Mouse (Mus musculus) spleen, adult 2 months (tissue): ENCODE measurements around the gene Cntn4. TPM values are rescaled to one million over a fixed set of nuclear protein-coding genes. Genes with fewer than 3 reads are reported as not detected.

Experiments
- DNase-seq, 2 experiments: peaks; one replicate each; pipeline versions ENCODE4 v3.0.0 to v3.0.0-alpha.2; 2012 to 2021; ENCODE audit warnings: low spot score in 2 of 2, low read depth in 1 of 2
- H3K27ac ChIP-seq: fragments of 200-500 bp; 2 replicates; pipeline ENCODE4 v1.5.1; 2012; ENCODE audit warnings: low read length, inconsistent platforms; ENCODE audit not compliant: insufficient read depth
- H3K27me3 ChIP-seq: fragments of 200-500 bp; 2 replicates; pipeline ENCODE4 v1.6.1; 2012; ENCODE audit warnings: mild to moderate bottlenecking, moderate library complexity, low read length, inconsistent platforms; ENCODE audit not compliant: control insufficient read depth, insufficient read depth
- H3K36me3 ChIP-seq: fragments of 200-500 bp; 2 replicates; pipeline ENCODE4 v1.6.1; 2012; ENCODE audit warnings: mild to moderate bottlenecking, low read length, inconsistent platforms; ENCODE audit not compliant: control insufficient read depth, insufficient read depth
- H3K4me1 ChIP-seq: fragments of 200-500 bp; 2 replicates; pipeline ENCODE4 v1.6.1; 2011; ENCODE audit warnings: inconsistent platforms; ENCODE audit not compliant: control insufficient read depth, insufficient read depth, insufficient read length
- H3K4me3 ChIP-seq: fragments of 200-500 bp; 2 replicates; pipeline ENCODE4 v1.5.1; 2011; ENCODE audit warnings: mild to moderate bottlenecking, inconsistent platforms; ENCODE audit not compliant: insufficient read depth, insufficient read length; ENCODE audit errors: extremely low read depth
- CTCF ChIP-seq: fragments of 200-500 bp; IDR thresholded peaks from 2 replicates; pipeline ENCODE4 v1.5.1; 2011; ENCODE audit warnings: mild to moderate bottlenecking, inconsistent platforms; ENCODE audit not compliant: insufficient read depth, insufficient read length, insufficient replicate concordance; ENCODE audit errors: extremely low read depth
- POLR2A ChIP-seq: fragments of 200-500 bp; IDR thresholded peaks from 2 replicates; pipeline ENCODE4 v1.6.1; 2011; ENCODE audit warnings: low read depth, low read length, inconsistent platforms
- WGBS: fragments of 180-500 bp; shearing (Covaris S2); methylation state at CpG from one replicate; pipeline ENCODE4 v1.1.7; 2018; 5-methylcytosine and 5-hydroxymethylcytosine counted together
- polyA plus RNA-seq: library from polyadenylated mRNA; depleted of rRNA; stranded (reverse); fragments of >200 nt; gene quantifications from 2 replicates; pipeline ENCODE4 v1.2.3, GENCODE M21; 2012

Gene Cntn4
- polyA plus RNA-seq, 1 experiment: not detected

GRCm38 (mm10) chr6:105684123-105684522 is 6.7 kb downstream of the Cntn4 start:
- WGBS: 71% methylated on average over 4 of the region's 4 CpGs
- no peak for TF ChIP-seq CTCF
- no peak for TF ChIP-seq POLR2A
- no peak for DNase-seq
- no peak overlapping the region for H3K4me3 ChIP-seq
- H3K4me1 ChIP-seq: no peaks in the 10 kb centered on the region
- H3K36me3 ChIP-seq: no peaks in the 10 kb centered on the region
- H3K27ac ChIP-seq: no peak overlapping the region
- no peaks in the 10 kb centered on the region for H3K27me3 ChIP-seq

- Histone ChIP-seq H3K4me3 (no peak overlapping the region), H3K4me1 (no peaks in the 10 kb centered on the region), H3K27me3 (no peaks in the 10 kb centered on the region), H3K36me3 (no peaks in the 10 kb centered on the region), H3K27ac (no peak overlapping the region)
- no peak for DNase-seq
- TF ChIP-seq POLR2A (no peak), CTCF (no peak)
Observed at GRCm38 (mm10) chr6:105688195-105688594, 10.7 kb downstream of the Cntn4 start.

DNA sequence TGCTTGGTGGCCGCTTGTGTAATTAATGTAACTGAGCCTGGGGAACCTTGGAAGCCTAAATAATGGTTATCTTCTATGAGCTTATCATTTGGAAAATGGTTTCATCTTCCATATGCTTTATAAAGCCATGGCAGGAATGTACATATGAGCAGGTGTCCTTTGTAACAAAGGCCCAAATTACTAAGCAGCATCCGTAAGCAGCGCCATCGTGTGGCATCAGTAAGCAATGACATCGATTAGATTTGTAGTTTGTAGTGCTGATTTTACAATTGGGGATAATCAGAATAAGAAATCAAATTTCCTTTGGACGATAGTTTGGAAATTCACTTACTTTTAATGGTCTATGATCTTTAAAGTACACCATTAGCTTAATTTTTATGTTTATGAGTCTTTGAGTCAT is 64.6 kb downstream of the Cntn4 start:
- H3K36me3 ChIP-seq: no peaks in the 10 kb centered on the region
- no peak for DNase-seq
- H3K4me1 ChIP-seq: no peaks in the 10 kb centered on the region
- H3K4me3 ChIP-seq: no peak overlapping the region
- H3K27me3 ChIP-seq: no peaks in the 10 kb centered on the region
- H3K27ac ChIP-seq: no peak overlapping the region
- TF ChIP-seq CTCF: no peak
- no peak for TF ChIP-seq POLR2A
- 35% methylated on average over 6 of the region's 6 CpGs for WGBS

DNA sequence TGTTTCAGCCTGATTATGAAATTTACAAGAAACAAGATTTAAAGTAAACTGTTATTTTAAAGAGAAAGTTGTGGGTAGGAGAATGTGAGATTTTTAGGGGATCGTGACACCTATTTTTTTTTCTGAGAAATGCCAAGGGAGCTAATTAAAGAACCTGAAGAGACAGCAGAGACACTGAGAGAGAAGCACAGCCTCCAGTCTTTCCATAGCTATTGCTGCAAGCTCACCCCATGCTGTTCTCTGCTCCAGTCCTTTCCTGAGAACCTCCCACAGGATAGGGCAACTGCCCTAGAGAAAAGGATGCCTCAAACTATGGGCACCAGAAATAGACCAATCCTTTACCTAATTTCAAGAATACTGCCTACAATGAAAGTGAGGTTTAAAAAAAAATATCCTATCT is 103.2 kb downstream of the Cntn4 start:
- DNase-seq: no peak
- H3K27ac ChIP-seq: no peak overlapping the region
- no peaks in the 10 kb centered on the region for H3K4me1 ChIP-seq
- no peak for TF ChIP-seq CTCF
- H3K36me3 ChIP-seq: no peaks in the 10 kb centered on the region
- 83% methylated on average over 1 of the region's 1 CpGs for WGBS
- H3K27me3 ChIP-seq: no peaks in the 10 kb centered on the region
- H3K4me3 ChIP-seq: no peak overlapping the region

- Histone ChIP-seq H3K4me3 (no peak overlapping the region), H3K27me3 (no peaks in the 10 kb centered on the region), H3K36me3 (no peaks in the 10 kb centered on the region), H3K4me1 (no peaks in the 10 kb centered on the region), H3K27ac (no peak overlapping the region)
- DNase-seq: no peak
- 98% methylated on average over 2 of the region's 2 CpGs for WGBS
- TF ChIP-seq CTCF (no peak), POLR2A (no peak)
Observed at GRCm38 (mm10) chr6:105788462-105788861, 111.0 kb downstream of the Cntn4 start.

- H3K27me3 ChIP-seq: no peaks in the 10 kb centered on the region
- no peak for DNase-seq
- no peak overlapping the region for H3K27ac ChIP-seq
- no peaks in the 10 kb centered on the region for H3K4me1 ChIP-seq
- no peaks in the 10 kb centered on the region for H3K36me3 ChIP-seq
- TF ChIP-seq POLR2A (no peak), CTCF (no peak)
- no peak overlapping the region for H3K4me3 ChIP-seq
Observed at GRCm38 (mm10) chr6:105835099-105835498, 157.6 kb downstream of the Cntn4 start.

DNA sequence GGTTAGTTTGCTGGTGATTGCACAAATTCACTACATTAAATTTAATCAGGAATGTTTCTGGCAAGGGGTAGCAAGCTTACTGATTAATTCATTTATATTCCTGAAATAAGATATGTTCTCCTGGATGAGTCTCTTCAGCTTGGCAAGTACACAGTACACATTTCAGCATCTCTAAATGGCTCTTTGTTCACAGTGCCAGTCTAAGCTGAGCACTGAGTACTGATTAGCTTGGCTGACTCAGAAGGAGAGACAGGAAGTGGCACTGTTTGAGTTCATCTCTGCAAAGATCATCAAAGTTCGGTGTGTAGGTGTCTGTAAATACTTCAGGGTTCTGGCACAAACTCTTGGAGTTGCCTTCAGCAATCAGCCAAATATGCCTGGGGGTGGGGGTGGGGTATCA is 169.8 kb downstream of the Cntn4 start:
- Histone ChIP-seq H3K4me1 (no peaks in the 10 kb centered on the region), H3K36me3 (no peaks in the 10 kb centered on the region), H3K27ac (no peak overlapping the region), H3K27me3 (no peaks in the 10 kb centered on the region), H3K4me3 (no peak overlapping the region)
- 56% methylated on average over 1 of the region's 1 CpGs for WGBS
- no peak for DNase-seq
- no peak for TF ChIP-seq POLR2A
- TF ChIP-seq CTCF: no peak
